ENCODE assay signal across 29 mouse cellular contexts in genomic region chr16:34039736-34040135, GRCm38 (mm10).
DNase-seq lines count a peak whose midpoint lies in the region; ATAC-seq and TF ChIP-seq lines count a peak whose summit lies in the region.
"Had no signal": no experiment of that assay in that cellular context is flagged by ENCODE, and none has a peak within 500 bp of the region (broad histone marks: within the 10 kb centered on the region; RNA-seq: fewer than 3 reads in every experiment).

No protein-coding gene starts in this region.

- no peaks in the 10 kb centered on the region for H3K36me3 ChIP-seq in liver, embryonic 12.5 days
- H3K36me3 ChIP-seq in lung, embryonic 15.5 days, result peaks cover 3% of the 10 kb centered on the region; the same call in 1 of the 2 replicates
- H3K36me3 ChIP-seq in midbrain, embryonic 14.5 days (ENCODE audit: control insufficient read depth, insufficient read depth, low read length), result peaks cover 63% of the 10 kb centered on the region

- no peak for DNase-seq in liver
- peak; percentile 63 for DNase-seq in lung, postnatal 25 days (ENCODE audit: low spot score)
- DNase-seq in midbrain, embryonic 14.5 days, result no peak
- no peak for DNase-seq in spleen, postnatal 36 days (ENCODE audit: low spot score in 2 of 2)
- DNase-seq: adrenal gland, adult 8-10 months; gastrocnemius, postnatal 25 days; heart, postnatal 10 days; kidney, adult 2 months; kidney, postnatal 36 days; layer of hippocampus, adult 9-11 months; right cerebral cortex, adult 18-20 months; right cerebral cortex, postnatal 4 days; thymus, adult 2 months; thymus, postnatal 4 days had no signal

- H3K4me2 ChIP-seq in liver, embryonic 12.5 days, result no peak overlapping the region
- H3K4me2 ChIP-seq in lung, embryonic 15.5 days, result no peak overlapping the region
- H3K4me2 ChIP-seq in midbrain, embryonic 14.5 days (ENCODE audit: low read length), result no peak overlapping the region
- H3K4me2 ChIP-seq: embryonic facial prominence, embryonic 15.5 days; forebrain, embryonic 13.5 days; heart, embryonic 13.5 days; hindbrain, embryonic 15.5 days; limb, embryonic 12.5 days; liver, embryonic 11.5 days; midbrain, embryonic 11.5 days; neural tube, embryonic 12.5 days had no signal

- H3K9ac ChIP-seq in liver, embryonic 12.5 days, result no peak overlapping the region
- no peak overlapping the region for H3K9ac ChIP-seq in lung, embryonic 15.5 days
- no peak overlapping the region for H3K9ac ChIP-seq in midbrain, embryonic 14.5 days (replicated peaks; ENCODE audit: low read length)
- H3K9ac ChIP-seq: embryonic facial prominence, embryonic 15.5 days; forebrain, embryonic 13.5 days; heart, embryonic 13.5 days; hindbrain, embryonic 15.5 days; limb, embryonic 12.5 days; neural tube, embryonic 12.5 days had no signal

- 71% methylated on average over 4 of the region's 4 CpGs for WGBS in liver, embryonic 12.5 days (ENCODE audit: insufficient replicate concordance)
- WGBS in lung, embryonic 15.5 days, result 60% methylated on average over 4 of the region's 4 CpGs
- 89% methylated on average over 4 of the region's 4 CpGs for WGBS in midbrain, embryonic 14.5 days

- no peak for ATAC-seq in liver, embryonic 12.5 days
- peak; percentile 48; the same call in 1 of the 2 replicates for ATAC-seq in lung, embryonic 15.5 days (ENCODE audit: borderline replicate concordance, extremely low read depth, low FRiP score, low TSS enrichment)
- no peak for ATAC-seq in midbrain, embryonic 14.5 days (ENCODE audit: low FRiP score, low TSS enrichment)
- ATAC-seq: forebrain, embryonic 13.5 days had no signal

- no peak overlapping the region for H3K4me3 ChIP-seq in liver, embryonic 12.5 days
- no peak overlapping the region for H3K4me3 ChIP-seq in cortical plate, adult 2 months (ENCODE audit: insufficient read depth, low read length)
- no peak overlapping the region for H3K4me3 ChIP-seq in lung, embryonic 15.5 days
- H3K4me3 ChIP-seq in midbrain, embryonic 14.5 days (replicated peaks; ENCODE audit: low read depth, low read length), result no peak overlapping the region
- H3K4me3 ChIP-seq: embryonic facial prominence, embryonic 10.5 days; embryonic facial prominence, embryonic 15.5 days; forebrain, embryonic 13.5 days; heart, embryonic 13.5 days; hindbrain, embryonic 10.5 days; hindbrain, embryonic 15.5 days; limb, embryonic 12.5 days; myocyte; neural tube, embryonic 12.5 days had no signal

- TF ChIP-seq CTCF in cortical plate, adult 2 months (IDR thresholded peaks at IDR 0.05; ENCODE audit: extremely low read depth, insufficient read depth, low read length), result no peak

- peaks cover 82% of the 10 kb centered on the region for H3K4me1 ChIP-seq in liver, embryonic 12.5 days
- H3K4me1 ChIP-seq in cortical plate, adult 2 months (ENCODE audit: control insufficient read depth, insufficient read depth, low read length), result peaks cover 4% of the 10 kb centered on the region
- peaks cover 58% of the 10 kb centered on the region for H3K4me1 ChIP-seq in lung, embryonic 15.5 days
- no peaks in the 10 kb centered on the region for H3K4me1 ChIP-seq in midbrain, embryonic 14.5 days (ENCODE audit: control insufficient read depth, insufficient read depth, low read length)
- H3K4me1 ChIP-seq: embryonic facial prominence, embryonic 10.5 days; embryonic facial prominence, embryonic 15.5 days; forebrain, embryonic 13.5 days; hindbrain, embryonic 10.5 days; hindbrain, embryonic 15.5 days; limb, embryonic 12.5 days; neural tube, embryonic 12.5 days had no signal

- TF ChIP-seq POLR2A in cortical plate, adult 2 months (IDR thresholded peaks at IDR 0.05; ENCODE audit: extremely low read depth, insufficient read depth, low read length), result no peak

- H3K9me3 ChIP-seq in liver, embryonic 12.5 days (replicated peaks), result no peaks in the 10 kb centered on the region
- no peaks in the 10 kb centered on the region for H3K9me3 ChIP-seq in lung, embryonic 15.5 days
- H3K9me3 ChIP-seq in midbrain, embryonic 14.5 days (ENCODE audit: control insufficient read depth, low read length), result no peaks in the 10 kb centered on the region
- H3K9me3 ChIP-seq: embryonic facial prominence, embryonic 10.5 days; embryonic facial prominence, embryonic 15.5 days; forebrain, embryonic 13.5 days; heart, embryonic 13.5 days; hindbrain, embryonic 10.5 days; hindbrain, embryonic 15.5 days; limb, embryonic 12.5 days; neural tube, embryonic 12.5 days had no signal

- H3K27ac ChIP-seq in liver, embryonic 12.5 days, result 0 out of 2 replicates have a peak overlapping the region, but pooled peaks have one; percentile 34
- 0 out of 2 replicates have a peak overlapping the region, but pooled peaks have one; percentile 15 for H3K27ac ChIP-seq in cortical plate, adult 2 months (ENCODE audit: insufficient read depth, low read length)
- H3K27ac ChIP-seq in lung, embryonic 15.5 days, result peak overlapping the region; percentile 56
- no peak overlapping the region for H3K27ac ChIP-seq in midbrain, embryonic 14.5 days (replicated peaks; ENCODE audit: low read depth, low read length)
- H3K27ac ChIP-seq: embryonic facial prominence, embryonic 10.5 days; embryonic facial prominence, embryonic 15.5 days; forebrain, embryonic 13.5 days; heart, embryonic 13.5 days; hindbrain, embryonic 10.5 days; hindbrain, embryonic 15.5 days; limb, embryonic 12.5 days; neural tube, embryonic 12.5 days had no signal

- no peaks in the 10 kb centered on the region for H3K27me3 ChIP-seq in liver, embryonic 12.5 days (replicated peaks)
- H3K27me3 ChIP-seq in lung, embryonic 15.5 days, result no peaks in the 10 kb centered on the region
- no peaks in the 10 kb centered on the region for H3K27me3 ChIP-seq in midbrain, embryonic 14.5 days (ENCODE audit: control insufficient read depth, insufficient read depth, low read length)
- H3K27me3 ChIP-seq: CH12.LX; embryonic facial prominence, embryonic 15.5 days; forebrain, embryonic 13.5 days; heart, embryonic 13.5 days; hindbrain, embryonic 15.5 days; limb, embryonic 12.5 days; neural tube, embryonic 12.5 days had no signal
